Mouse (Mus musculus): ENCODE results near the gene Rbpj.
A peak's percentile ranks its signal among the peaks of the same experiment; 100 is the strongest.
"Not testable (repeated sequence)": the region's sequence is repeated elsewhere in the genome, so short reads cannot be mapped to it uniquely, and the experiment has no call there.

Rbpj gene

DNA sequence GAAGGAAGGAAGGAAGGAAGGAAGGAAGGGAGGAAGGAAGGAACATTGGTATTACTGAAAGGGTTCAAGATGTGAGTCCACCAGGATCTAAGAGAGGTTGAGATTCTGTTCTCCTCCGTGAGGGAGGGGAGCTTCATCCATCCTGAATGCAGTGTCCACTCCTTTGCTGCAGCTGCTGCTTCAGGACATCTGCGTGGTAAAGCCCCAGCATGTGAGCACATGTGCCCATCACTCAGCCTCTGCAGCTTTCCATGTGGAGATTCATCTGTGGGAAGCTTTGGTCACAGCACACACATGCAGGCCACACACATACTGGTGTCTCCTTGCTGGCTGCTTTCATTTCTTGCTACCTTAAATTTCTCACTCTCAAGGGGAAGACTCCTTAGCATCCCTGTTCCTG, 50.5 kb downstream of the Rbpj start:
- no peak for DNase-seq

DNA sequence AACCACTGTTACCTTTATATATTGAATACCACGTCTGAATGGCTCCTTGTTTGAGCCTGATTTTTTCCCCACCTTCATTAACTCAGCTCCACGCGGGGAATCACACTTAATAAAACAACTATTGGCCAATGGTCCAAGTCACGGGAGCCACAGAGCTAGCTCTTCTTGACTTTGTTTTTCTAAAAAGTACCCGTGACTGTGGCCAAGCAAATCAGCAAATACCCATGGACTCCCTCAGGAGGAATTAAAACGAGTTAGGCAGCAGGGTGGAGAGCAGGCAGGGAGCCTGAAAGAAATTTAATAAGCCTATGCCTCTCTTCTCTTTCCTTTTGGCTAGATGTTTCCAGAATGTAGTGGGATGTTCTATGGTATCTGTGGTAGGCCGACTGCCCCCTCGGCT, 51.9 kb downstream of the Rbpj start:
- DNase-seq: no peak

DNA sequence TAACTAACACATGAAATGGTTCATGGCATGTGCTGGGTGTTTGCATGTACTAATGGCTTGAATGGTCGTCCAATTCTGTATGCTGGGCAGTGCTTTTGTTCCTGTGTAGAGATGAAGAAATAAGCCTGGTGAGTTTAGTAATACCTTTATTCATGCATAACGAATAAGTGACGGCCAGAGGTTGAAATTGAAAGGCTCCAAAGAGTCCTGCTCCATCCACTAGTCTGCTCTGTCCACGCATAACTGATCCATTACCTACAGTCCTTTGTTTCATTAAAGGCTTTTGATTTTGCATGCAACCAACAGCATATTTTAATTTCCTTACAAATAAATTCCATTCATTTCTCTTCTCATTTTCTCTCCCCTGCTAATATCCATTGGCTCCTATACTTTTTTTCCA, 53.2 kb downstream of the Rbpj start:
- DNase-seq: no peak

DNA sequence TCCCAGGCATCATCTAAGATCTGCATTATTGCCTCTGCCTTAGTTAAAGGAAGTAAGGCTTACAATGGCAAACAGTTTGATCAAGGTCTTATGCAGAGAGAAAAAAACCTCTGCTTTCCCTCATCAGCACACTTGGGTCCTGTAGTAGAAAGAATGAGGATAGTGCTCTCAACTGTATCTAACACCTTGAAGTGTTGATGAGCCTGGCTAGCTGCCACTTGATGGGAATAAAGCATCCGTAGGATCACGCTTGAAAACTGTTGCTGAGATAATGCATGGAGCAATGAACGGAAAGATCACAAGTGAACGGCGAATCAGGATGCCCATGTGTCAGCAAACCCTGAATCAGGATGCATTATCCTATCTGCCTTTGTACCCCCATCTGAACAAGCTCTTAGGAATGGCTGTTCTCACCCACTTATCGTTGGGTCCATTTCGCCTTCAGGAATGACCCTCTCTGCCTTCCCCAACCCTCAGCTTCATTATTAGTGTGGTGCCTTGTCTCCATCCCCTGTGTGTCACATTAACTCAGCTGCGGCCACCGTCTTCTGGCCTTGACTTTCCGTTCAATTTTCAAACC, 54.1 kb downstream of the Rbpj start:
- DNase-seq: no peak

DNA sequence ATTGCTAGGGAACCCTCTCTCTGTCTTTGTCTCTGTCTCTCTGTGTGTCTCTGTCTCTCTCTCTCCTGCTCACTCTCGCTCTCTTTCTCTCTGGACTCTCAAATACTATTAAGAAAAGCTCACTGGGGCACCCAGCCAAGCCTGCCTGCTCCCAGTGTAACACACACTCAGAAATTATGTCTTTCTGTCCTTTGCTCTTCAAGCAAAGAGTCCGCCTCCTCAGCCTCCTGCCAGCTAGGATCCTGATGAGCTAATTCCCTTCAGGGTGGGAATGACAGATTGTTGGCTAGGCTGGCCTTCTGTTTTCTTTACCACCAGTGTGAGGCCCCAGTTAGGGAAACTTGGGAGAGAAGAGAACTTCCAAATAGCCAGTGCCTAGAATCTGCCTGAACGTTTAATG, 57.1 kb downstream of the Rbpj start:
- DNase-seq: no peak

DNA sequence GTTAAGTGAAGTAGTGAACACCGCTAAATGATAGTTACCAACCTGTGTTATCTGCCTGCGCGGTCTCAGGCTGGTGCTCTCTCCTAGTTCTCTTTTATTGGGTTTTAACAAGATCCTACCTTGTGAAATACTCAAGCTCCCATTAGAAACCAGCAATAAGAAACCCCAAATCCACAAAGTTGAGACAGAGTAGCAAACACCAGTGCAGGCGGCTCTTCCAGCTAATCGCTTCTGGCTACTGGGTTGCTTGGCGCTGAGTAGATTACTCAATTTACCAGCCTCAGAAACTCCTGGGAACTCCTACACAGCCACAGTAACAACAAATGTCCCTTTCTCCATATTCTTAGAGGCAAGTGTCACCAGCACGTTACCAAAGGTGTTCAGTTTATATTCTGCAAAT, 58.2 kb downstream of the Rbpj start:
- DNase-seq: no peak

DNA sequence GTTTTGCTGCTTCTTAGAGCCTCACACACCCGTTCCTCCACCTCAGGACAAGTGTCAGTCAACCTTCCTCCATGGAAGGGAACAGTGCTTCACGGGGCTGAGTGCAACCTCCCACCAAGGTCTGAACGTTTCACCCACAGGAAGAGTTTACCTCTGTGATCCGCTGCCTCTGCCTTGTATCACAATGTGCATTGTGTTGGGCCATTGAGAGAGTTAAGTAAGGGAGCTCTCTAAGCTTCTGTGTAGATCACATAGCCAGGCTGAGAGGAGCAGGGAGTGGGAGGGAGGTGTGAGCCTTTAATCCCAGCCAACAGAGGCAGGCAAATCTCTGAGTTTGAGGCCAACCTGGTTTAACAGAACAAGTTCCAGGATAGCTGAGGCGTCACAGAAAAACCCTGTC, 58.9 kb downstream of the Rbpj start:
- DNase-seq: no peak

DNA sequence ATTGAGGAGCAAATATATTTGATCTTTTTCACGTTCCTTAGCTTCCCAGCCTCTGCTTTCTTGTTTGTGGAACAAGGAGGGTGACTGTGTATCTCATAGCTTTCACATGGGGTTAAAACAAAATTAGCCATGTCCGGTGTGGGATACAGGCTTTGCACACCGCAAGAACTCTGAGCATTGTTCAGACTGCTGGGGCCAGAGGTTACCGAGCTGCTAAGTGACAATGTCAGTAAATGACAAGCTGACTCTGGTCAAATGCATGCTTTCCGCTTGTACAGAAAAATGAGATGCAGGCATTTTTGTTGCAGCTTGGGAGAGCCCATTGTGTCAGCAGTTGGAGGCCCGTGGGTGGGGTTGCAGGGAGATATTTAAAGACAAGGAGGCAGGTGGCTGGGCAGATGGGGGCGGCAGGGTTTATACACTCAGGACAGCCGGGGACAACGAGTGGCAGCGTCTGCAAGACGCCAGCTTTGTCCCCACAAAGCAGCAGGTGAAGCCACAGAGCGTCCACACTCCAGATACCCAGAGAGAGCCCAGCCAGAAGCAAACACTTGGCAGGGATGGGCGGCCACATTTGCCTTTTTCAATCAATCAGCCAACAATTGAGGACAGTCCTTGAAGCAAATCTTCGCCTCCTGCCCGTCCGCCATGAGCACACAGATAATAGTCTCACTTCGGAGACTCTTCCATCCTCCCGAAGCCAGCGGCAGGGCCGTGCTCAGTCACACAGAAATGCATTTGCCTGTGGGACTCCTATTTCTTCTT, 59.5 kb downstream of the Rbpj start:
- DNase-seq: peak; percentile 48

DNA sequence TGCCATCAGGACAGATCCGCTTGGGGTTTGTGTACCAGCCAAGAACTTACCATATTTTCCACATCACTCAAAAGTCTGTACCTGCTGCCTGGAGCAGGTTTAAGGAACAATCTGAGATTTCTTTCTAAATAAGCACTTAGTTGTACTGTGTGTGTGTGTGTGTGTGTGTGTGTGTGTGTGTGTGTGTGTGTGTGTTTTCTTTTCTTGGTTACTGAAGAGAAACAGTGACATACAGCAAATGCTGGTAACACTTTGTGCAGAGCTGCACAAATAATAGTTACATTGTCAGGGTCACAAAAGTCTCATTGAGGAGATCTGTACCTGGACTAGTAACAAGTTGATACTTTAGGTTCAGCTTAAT, 60.1 kb downstream of the Rbpj start:
- no peak for DNase-seq

DNA sequence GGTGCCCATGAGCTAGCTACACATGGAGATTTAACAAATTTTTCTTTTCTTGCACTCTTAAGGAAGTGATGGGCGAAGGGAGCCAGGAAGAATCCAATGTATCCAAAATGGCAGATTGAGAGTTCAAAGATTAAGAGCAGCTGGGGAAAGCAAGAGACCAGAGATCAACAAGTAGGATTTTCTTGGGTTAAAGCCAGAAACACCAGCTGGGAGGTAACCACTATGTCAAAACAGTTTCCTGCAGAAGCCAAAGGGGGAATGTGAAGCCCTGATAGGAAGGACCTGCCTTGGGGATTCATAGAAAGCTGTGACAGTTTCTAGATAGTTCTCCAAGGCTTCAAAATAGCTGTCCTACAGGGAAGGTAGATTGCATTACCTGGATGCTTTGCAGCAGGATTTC, 63.9 kb downstream of the Rbpj start:
- DNase-seq: no peak

DNA sequence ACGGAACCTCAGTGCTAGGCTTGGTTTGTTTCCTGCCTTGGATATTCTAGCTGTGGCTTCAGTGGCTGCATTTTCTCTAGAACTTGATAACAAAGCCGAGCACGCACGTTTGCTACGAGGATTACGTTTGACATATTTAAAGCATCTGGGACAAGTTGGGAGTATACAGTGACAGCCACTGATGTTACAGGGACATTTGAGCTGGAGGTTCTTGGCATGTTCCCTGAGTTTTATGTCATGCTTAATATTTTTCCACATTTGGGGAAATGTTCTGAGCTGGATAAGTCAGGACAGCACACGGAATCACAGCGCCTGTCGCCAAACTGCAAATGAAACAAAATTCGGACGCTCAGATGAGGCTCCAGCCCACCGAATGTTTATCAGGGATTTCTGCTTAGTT, 69.1 kb downstream of the Rbpj start:
- DNase-seq: no peak

DNA sequence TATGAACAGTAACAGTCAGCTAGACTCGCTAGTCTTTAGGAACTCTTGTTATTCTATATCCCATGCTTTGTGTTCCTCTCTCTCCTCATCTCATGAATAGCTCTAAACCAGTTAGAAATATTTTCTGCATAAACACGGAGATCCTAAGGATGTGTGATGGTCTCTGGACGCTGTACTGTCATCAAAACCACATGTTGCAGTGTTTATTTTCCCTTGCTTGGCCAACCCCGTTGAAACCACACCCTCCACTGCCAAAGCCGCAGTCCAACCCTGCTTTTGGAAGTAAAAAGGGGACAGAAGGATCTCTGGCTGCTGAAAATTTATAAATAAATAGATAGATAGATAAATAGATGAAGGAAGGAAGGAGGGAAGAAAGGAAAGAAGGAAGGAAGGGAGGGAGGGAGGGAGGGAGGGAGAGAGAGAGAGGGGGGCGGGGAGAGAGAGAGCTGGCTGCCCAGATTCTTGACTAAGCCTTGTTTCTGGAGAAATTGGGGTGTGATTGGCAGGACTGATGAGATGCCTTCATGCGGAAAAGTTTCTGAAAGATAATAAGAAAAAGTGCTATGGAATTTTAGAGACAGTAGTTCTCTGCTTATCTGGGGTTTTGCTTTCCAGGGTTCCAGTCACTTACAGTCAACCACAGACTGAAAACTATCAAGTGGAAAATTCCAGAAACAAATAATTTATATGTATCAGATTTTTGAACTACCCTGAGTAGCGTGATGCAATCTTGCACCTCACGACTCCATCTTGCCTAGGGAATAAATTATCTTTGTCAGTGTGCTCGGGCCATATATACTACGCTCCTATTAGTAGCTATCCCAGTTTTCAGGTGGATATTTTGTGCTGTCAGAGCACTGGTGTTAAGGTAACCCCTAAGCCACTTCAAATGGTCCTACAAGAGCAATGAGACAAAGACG, 70.9 kb downstream of the Rbpj start:
- DNase-seq: no peak

DNA sequence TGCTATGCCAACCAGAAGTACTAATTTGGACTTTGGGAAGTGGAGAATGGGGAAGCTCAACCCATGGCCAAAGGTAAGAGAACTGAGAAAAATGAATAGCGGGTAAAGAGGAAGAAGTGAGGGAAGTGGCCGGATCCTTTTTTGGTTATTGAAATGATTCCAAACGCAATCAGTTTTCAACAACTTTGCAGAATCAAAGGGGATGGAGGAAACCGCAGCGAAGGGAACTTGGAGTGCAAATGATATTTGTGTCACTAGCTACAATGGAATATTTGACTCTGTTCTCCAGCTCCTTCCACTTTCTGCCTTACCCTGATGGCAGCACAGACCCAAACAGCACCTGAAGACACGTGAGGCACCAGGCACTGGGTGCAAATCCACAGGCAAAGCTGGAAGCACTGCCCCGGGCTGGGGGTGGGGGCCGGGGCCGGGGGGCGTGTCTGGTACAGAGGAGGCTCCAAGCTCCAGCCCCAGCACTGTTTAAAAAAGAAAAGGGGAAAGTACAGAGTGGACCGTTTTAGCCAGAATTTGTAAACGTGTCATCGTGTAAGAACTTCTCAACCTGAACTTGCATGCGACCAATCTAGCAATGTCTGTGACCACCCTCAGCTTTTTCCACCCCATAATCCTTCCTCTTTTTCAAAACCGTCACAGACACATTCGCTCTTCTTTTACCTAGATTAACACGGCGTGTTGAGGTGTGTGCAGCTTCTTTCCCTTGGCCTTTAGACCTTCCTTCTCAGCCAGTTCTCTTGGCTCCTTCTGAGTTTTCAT, 74.1 kb downstream of the Rbpj start:
- DNase-seq: no peak

DNA sequence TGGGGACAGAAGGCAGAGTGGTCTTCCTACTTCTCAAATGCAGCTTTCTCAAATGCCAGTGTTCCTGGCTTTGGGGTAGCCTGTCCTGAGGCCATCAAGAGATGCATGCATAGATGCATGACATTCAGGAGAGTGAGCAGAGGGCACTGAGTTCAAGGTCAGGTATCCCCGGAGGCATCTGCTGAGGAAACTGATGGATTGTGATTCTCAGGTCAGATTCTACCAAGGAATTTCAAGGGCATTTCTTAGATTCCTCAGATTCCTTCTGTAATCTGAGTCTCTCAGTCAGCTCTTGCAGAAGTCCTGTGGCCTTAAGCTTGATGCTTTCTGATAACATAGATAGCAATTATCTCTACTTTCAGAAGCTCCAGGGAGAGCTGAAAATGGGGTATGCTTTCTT, 76.1 kb downstream of the Rbpj start:
- DNase-seq: no peak

DNA sequence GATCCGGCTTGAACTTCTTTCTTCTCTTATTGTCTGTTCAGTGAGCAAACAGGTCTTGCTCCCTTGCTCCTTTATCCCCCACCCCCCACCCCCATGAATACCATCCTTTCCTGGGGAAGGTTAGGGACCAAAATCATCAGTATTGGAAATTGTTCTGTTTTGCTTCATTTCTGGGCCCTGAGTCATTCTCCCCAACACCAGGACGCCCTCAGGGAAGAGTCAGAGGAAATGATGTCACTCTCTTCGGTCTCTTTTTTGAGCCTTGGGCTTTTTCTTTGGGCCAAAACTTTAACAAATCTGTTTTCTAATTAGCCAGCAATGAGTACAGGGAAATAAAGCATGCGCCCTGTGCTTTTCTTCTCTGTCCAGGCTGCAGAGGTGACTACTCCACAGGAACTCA, 77.4 kb downstream of the Rbpj start:
- no peak for DNase-seq

DNA sequence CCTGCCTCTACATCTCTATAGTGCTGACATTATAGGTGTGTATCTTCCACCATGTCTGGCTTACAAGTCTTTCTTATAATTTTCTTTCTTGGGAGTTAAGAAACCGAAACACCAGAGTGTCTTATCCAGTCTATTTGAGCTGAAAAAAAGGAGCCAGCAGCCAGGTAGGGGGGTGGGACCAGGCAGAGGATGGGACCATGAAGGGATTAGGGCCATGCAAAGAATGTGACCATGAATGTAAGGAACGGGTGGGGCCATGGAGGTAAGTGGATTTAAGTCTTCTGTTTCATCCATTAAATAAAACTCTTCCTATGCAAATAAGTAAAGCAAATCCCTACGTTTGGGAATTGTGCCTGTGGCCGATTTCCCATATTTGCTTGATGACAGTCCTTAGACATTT, 78.0 kb downstream of the Rbpj start:
- DNase-seq: no peak

DNA sequence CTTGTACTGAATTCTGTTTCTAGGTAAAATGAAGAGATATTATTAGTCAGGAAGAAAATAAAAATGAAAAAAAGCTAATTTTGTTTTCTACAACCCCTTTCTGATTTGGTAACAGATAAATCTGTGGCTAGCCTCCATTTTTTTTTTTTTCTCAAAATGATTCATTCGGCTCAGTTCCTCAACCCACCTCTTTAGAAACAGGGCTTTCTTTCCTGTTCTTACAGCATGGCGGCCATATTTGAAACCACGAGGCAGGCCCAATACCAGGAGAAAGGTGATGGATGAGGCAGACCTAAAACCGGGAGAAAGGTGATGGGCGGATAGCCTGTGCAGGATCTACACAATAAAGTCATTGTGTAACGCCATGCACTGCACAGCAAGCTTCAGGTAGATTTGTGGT, 80.5 kb downstream of the Rbpj start:
- no peak for DNase-seq

DNA sequence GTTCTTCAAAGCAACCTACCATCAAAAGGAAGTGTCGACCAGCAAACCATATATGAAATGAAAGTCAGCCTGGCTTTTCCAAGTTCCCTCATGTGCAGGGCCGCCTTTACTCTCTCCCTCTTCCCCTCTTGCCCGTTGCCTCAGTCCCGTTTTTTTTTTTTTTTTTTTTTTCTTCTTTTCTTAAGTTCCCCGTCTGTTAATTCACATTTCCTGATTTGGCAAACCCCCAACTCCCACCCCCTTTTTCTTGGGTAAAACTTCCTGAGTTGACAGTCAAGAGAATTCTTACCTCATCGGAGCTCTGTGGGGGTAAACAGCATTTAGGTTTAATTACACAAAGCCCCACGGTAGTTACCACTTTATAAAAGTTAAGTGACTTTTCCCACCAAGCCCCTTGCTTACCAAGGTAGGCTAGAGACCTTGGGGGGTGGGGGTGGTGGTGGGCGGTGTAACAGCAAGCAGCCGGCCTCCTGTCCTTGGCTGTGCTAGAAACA, 81.1 kb downstream of the Rbpj start:
- DNase-seq: no peak

DNA sequence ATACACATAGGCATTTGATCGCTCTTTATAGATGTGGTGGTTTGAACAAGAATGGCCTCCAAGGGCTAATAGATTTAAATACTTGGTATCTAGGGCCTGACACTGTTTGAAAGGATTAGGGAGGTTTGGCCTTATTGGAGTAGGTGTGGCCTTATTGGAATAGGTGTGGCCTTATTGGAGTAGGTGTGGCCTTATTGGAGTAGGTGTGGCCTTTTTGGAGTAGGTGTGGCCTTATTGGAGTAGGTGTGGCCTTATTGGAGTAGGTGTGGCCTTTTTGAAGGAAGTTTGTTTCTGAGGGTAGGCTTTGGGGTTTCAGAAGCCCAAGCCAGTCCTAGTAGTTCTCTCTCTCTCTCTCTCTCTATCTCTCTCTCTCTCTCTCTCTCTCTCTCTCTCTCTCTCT, 84.4 kb downstream of the Rbpj start:
- not testable (repeated sequence) for DNase-seq

DNA sequence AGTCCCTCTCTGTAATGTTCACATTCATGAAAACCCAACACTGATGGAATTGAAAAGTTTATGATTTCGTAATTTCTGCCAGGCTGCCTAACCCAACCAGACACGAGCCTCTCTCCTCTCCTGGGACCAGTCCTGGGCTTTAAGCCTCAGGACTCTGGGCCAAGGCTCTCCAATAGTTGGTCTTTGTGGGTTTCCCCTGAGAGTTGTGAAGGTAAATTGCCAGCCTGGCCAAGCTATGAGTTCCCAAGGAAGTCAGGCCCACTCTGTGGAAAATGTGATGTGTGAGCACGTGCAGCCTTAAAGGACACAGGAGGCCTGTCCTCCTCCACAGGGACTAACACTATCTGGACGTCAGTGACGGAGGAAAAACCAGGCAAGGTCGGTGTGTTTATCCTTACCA, 85.4 kb downstream of the Rbpj start:
- DNase-seq: no peak

DNA sequence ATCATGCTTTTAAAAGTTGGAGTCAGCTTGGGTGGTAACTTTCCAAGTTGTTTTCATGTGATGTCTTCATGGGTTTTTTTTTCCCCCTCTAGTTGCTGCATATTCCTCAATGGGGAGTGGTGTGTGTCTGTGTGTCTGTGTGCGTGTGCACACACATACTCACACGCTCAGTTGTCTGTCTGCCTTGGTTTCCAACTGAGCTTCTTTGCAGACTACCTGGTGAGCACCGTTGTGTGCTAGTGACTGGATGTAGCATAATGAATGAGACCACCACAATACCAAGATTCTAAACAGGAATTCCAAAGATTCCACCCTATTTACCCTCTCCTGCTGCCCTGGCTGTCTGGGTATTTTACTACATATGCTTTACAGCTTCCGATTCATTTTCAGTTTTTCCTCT, 86.0 kb downstream of the Rbpj start:
- DNase-seq: no peak

DNA sequence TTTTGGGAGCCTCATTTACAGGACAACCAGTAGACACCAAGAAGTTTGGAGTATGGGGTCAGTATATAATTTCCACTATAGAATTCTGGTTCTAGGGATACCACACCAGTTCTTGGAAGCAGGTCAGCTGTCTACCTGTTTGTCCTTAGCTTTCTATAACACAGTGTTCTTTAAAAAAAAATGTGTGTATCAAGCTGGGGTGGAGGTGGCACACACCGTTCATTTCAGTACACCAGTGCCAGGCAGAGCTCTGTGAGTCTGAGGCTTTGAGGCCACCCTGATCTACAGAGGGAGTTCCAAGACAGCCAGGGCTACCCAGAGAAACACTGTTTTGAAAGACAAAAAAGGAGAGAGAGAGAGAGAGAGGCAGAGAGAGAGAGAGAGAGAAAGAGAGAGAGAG, 87.3 kb downstream of the Rbpj start:
- no peak for DNase-seq

DNA sequence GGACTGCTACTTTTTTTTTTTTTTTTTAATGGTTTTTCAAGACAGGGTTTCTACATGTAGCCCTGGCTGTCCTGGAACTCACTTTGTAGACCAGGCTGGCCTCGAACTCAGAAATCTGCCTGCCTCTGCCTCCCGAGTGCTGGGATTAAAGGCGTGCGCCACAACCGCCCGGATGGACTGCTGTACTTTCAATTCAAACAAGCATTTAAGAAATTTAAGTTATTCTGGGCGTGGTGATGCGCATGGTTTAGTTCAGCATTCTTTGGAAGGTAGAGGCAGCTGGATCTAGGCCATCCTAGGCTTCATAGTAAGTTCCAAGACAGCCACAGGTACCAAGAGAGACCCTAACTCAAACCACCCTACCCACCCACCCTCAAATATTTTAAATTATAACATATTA, 88.2 kb downstream of the Rbpj start:
- DNase-seq: no peak
